Mouse (Mus musculus): ENCODE results near the gene Spr.
"Not testable (repeated sequence)": the region's sequence is repeated elsewhere in the genome, so short reads cannot be mapped to it uniquely, and the experiment has no call there.

The Spr gene

GRCm38 (mm10) chr6:85137217-85138035 is at the start of gene Spr:
Spr (minus strand) TSS chr6:85137766.
- DNase-seq (ENCODE audit: low read depth, low spot score) = peak; percentile 80

- DNase-seq (ENCODE audit: low read depth, low spot score) = no peak
These were observed 49.1 kb upstream of the Spr start for GRCm38 (mm10) chr6:85186744-85187059.

- DNase-seq (ENCODE audit: low read depth, low spot score) = no peak
These were observed 48.6 kb upstream of the Spr start for GRCm38 (mm10) chr6:85186033-85186743.

- DNase-seq (ENCODE audit: low read depth, low spot score) = no peak
These were observed 46.4 kb upstream of the Spr start for GRCm38 (mm10) chr6:85183951-85184350.

GRCm38 (mm10) chr6:85180036-85180435 is 42.5 kb upstream of the Spr start:
- DNase-seq (ENCODE audit: low read depth, low spot score) = no peak

- DNase-seq (ENCODE audit: low read depth, low spot score) = no peak
These were observed 42.0 kb upstream of the Spr start for GRCm38 (mm10) chr6:85179569-85179968.

- DNase-seq (ENCODE audit: low read depth, low spot score) = no peak
These were observed 27.9 kb upstream of the Spr start for GRCm38 (mm10) chr6:85165440-85165921.

- peak; percentile 28 for DNase-seq (ENCODE audit: low read depth, low spot score)
These were observed 22.8 kb upstream of the Spr start for GRCm38 (mm10) chr6:85160201-85160923.

GRCm38 (mm10) chr6:85159092-85159760 is 21.7 kb upstream of the Spr start:
- DNase-seq (ENCODE audit: low read depth, low spot score) = peak; percentile 18

- DNase-seq (ENCODE audit: low read depth, low spot score) = not testable (repeated sequence)
These were observed 20.7 kb upstream of the Spr start for GRCm38 (mm10) chr6:85158040-85158804.

GRCm38 (mm10) chr6:85156551-85156950 is 19.0 kb upstream of the Spr start:
- not testable (repeated sequence) for DNase-seq (ENCODE audit: low read depth, low spot score)

GRCm38 (mm10) chr6:85154861-85155528 is 17.4 kb upstream of the Spr start:
- no peak for DNase-seq (ENCODE audit: low read depth, low spot score)

- DNase-seq (ENCODE audit: low read depth, low spot score) = peak; percentile 53
These were observed 16.5 kb upstream of the Spr start for GRCm38 (mm10) chr6:85153970-85154540.

GRCm38 (mm10) chr6:85150386-85150785 is 12.8 kb upstream of the Spr start:
- DNase-seq (ENCODE audit: low read depth, low spot score) = no peak

- DNase-seq (ENCODE audit: low read depth, low spot score) = no peak
These were observed 10.1 kb upstream of the Spr start for GRCm38 (mm10) chr6:85147636-85148035.

- DNase-seq (ENCODE audit: low read depth, low spot score) = no peak
These were observed 6.9 kb upstream of the Spr start for GRCm38 (mm10) chr6:85144466-85144865.

GRCm38 (mm10) chr6:85141013-85141412 is 3.4 kb upstream of the Spr start:
- not testable (repeated sequence) for DNase-seq (ENCODE audit: low read depth, low spot score)

- no peak for DNase-seq (ENCODE audit: low read depth, low spot score)
These were observed 2.0 kb upstream of the Spr start for GRCm38 (mm10) chr6:85139534-85139933.

GRCm38 (mm10) chr6:85136784-85137183 is 782 bp downstream of the Spr start:
- not testable (repeated sequence) for DNase-seq (ENCODE audit: low read depth, low spot score)

GRCm38 (mm10) chr6:85132794-85133193 is 4.8 kb downstream of the Spr start:
- not testable (repeated sequence) for DNase-seq (ENCODE audit: low read depth, low spot score)
